Mouse (Mus musculus) CD8-positive naive resting alpha-beta T cell, adult 57 days (primary cell): ENCODE data around the gene Camk2g. TPM values are rescaled to one million over a fixed set of nuclear protein-coding genes. Genes with fewer than 3 reads are reported as not detected.

ENCODE experiments used
- total RNA-seq: library from RNA; stranded (reverse); gene quantifications from one replicate; pipeline ENCODE4 v1.2.4, GENCODE M21; 2023

The Camk2g gene
- 64.0 TPM for total RNA-seq

GRCm38 (mm10) chr14:20793758-20794531 lies at the start of gene Camk2g:
Camk2g (minus strand) TSS chr14:20794088.

GRCm38 (mm10) chr14:20836171-20836904 lies 42.5 kb upstream of the Camk2g start, which contains the start of gene Plau:
Plau (plus strand) TSS chr14:20836660.

GRCm38 (mm10) chr14:20733952-20734774 lies 59.7 kb downstream of the Camk2g start, which contains the start of gene Ndst2:
Ndst2 (minus strand) TSS chr14:20734562.

GRCm38 (mm10) chr14:20707201-20708190 lies 86.4 kb downstream of the Camk2g start, which contains the start of gene Zswim8:
Zswim8 (plus strand) TSS chr14:20707552.

GRCm38 (mm10) chr14:20702741-20703381 lies 91.0 kb downstream of the Camk2g start, which contains the start of gene Chchd1:
Chchd1 (plus strand) TSS chr14:20703006.

GRCm38 (mm10) chr14:20694884-20695760 lies 98.8 kb downstream of the Camk2g start, which contains the start of gene Fut11:
Fut11 (plus strand) TSS chr14:20694968.

Other genes with a start within 250 kb of the Camk2g start
- gene Ppp3cb, start 247.5 kb downstream of the Camk2g start, total RNA-seq, result 98.7 TPM
- 3.5 TPM for gene Usp54, start 153.0 kb downstream of the Camk2g start, total RNA-seq
- not detected for gene Myoz1, start 137.5 kb downstream of the Camk2g start, total RNA-seq
- not detected for gene Synpo2l, start 125.7 kb downstream of the Camk2g start, total RNA-seq
- gene Sec24c, start 119.8 kb downstream of the Camk2g start, total RNA-seq, result 246 TPM
- 7.0 TPM for gene Fut11, start 99.1 kb downstream of the Camk2g start, total RNA-seq
- gene Chchd1, start 91.1 kb downstream of the Camk2g start, total RNA-seq, result 36.4 TPM
- 138 TPM for gene Zswim8, start 86.5 kb downstream of the Camk2g start, total RNA-seq
- gene Ndst2, start 59.5 kb downstream of the Camk2g start, total RNA-seq, result 39.7 TPM
- gene Plau, start 42.6 kb upstream of the Camk2g start, total RNA-seq, result 0.43 TPM
- gene Vcl, start 135.3 kb upstream of the Camk2g start, total RNA-seq, result 3.5 TPM